Mouse (Mus musculus) embryonic fibroblast, embryonic 13.5 days (primary cell): ENCODE results near the gene Gm5269. TPM values are rescaled to one million over a fixed set of nuclear protein-coding genes. Genes with fewer than 3 reads are reported as not detected.

Experiments
- H3K27ac ChIP-seq: 2 replicates; pipeline ENCODE4 v1.5.1; 2012; ENCODE audit warnings: low read length, control low read depth, inconsistent platforms; ENCODE audit not compliant: insufficient read depth
- H3K4me1 ChIP-seq: 2 replicates; pipeline ENCODE4 v1.6.1; 2011; ENCODE audit warnings: low read length; ENCODE audit not compliant: control insufficient read depth, insufficient read depth
- H3K4me3 ChIP-seq: 2 replicates; pipeline ENCODE4 v1.5.1; 2011; ENCODE audit warnings: mild to moderate bottlenecking, control low read depth, low read length; ENCODE audit not compliant: insufficient read depth
- CTCF ChIP-seq: IDR thresholded peaks from 2 replicates; pipeline ENCODE4 v1.5.1; 2011; ENCODE audit warnings: mild to moderate bottlenecking, control low read depth, low read length, moderate library complexity, borderline replicate concordance; ENCODE audit not compliant: insufficient read depth
- POLR2A ChIP-seq: IDR thresholded peaks from 2 replicates; pipeline ENCODE4 v1.6.1; 2011; ENCODE audit warnings: low read depth, mild to moderate bottlenecking, control low read depth, low read length, moderate library complexity
- polyA plus RNA-seq: library from polyadenylated mRNA; stranded (reverse); fragments of >200 nt; gene quantifications from 2 replicates; pipeline ENCODE4 v1.2.4, GENCODE M21; 2011; ENCODE audit warnings: low read depth; ENCODE audit not compliant: missing spikeins, insufficient read length

Gm5269 gene
- polyA plus RNA-seq, 1 experiment = not detected

- Histone ChIP-seq H3K4me1 (peaks cover 2% of the 10 kb centered on the region; the same call in 1 of the 2 replicates), H3K27ac (no peak overlapping the region), H3K4me3 (no peak overlapping the region)
- TF ChIP-seq POLR2A (no peak), CTCF (no peak)
These were observed 27.2 kb upstream of the Gm5269 start for GRCm38 (mm10) chr1:45917136-45917803.

- Histone ChIP-seq H3K4me1 (peaks cover 2% of the 10 kb centered on the region; the same call in 1 of the 2 replicates), H3K27ac (no peak overlapping the region), H3K4me3 (no peak overlapping the region)
- TF ChIP-seq CTCF = no peak
- no peak for TF ChIP-seq POLR2A
These were observed 26.1 kb upstream of the Gm5269 start for GRCm38 (mm10) chr1:45916174-45916573.

- H3K4me3 ChIP-seq = no peak overlapping the region
- TF ChIP-seq POLR2A (no peak), CTCF (no peak)
- H3K27ac ChIP-seq = no peak overlapping the region
- peaks cover 2% of the 10 kb centered on the region; the same call in 1 of the 2 replicates for H3K4me1 ChIP-seq
These were observed 24.2 kb upstream of the Gm5269 start for GRCm38 (mm10) chr1:45914236-45914635.

GRCm38 (mm10) chr1:45905107-45905821 is 15.2 kb upstream of the Gm5269 start:
- no peak overlapping the region for H3K27ac ChIP-seq
- no peak overlapping the region for H3K4me3 ChIP-seq
- TF ChIP-seq POLR2A (no peak), CTCF (no peak)
- H3K4me1 ChIP-seq = no peaks in the 10 kb centered on the region

GRCm38 (mm10) chr1:45904161-45904560 is 14.1 kb upstream of the Gm5269 start:
- H3K4me1 ChIP-seq = no peaks in the 10 kb centered on the region
- no peak overlapping the region for H3K4me3 ChIP-seq
- TF ChIP-seq POLR2A (no peak), CTCF (no peak)
- no peak overlapping the region for H3K27ac ChIP-seq

GRCm38 (mm10) chr1:45898044-45898443 is 8.0 kb upstream of the Gm5269 start:
- H3K4me1 ChIP-seq = no peaks in the 10 kb centered on the region
- no peak overlapping the region for H3K4me3 ChIP-seq
- H3K27ac ChIP-seq = no peak overlapping the region
- no peak for TF ChIP-seq CTCF
- no peak for TF ChIP-seq POLR2A

- H3K27ac ChIP-seq = no peak overlapping the region; the same call in 1 of the 2 replicates
- TF ChIP-seq CTCF (no peak), POLR2A (no peak)
- no peak overlapping the region for H3K4me3 ChIP-seq
- H3K4me1 ChIP-seq = no peaks in the 10 kb centered on the region
These were observed 4.3 kb upstream of the Gm5269 start for GRCm38 (mm10) chr1:45894168-45894912.

GRCm38 (mm10) chr1:45891986-45892385 is 1.9 kb upstream of the Gm5269 start:
- Histone ChIP-seq H3K27ac (no peak overlapping the region), H3K4me3 (no peak overlapping the region)
- no peak for TF ChIP-seq CTCF

GRCm38 (mm10) chr1:45886800-45887199 is 3.3 kb downstream of the Gm5269 start:
- Histone ChIP-seq H3K27ac (no peak overlapping the region), H3K4me1 (no peaks in the 10 kb centered on the region), H3K4me3 (no peak overlapping the region)
- TF ChIP-seq CTCF (no peak), POLR2A (no peak)

More at GRCm38 (mm10) chr1:45891986-45892385, 1.9 kb upstream of the Gm5269 start:
- H3K4me1 ChIP-seq = no peaks in the 10 kb centered on the region
